Mouse (Mus musculus): Measurements from ENCODE around the gene Gm28048.

DNA sequence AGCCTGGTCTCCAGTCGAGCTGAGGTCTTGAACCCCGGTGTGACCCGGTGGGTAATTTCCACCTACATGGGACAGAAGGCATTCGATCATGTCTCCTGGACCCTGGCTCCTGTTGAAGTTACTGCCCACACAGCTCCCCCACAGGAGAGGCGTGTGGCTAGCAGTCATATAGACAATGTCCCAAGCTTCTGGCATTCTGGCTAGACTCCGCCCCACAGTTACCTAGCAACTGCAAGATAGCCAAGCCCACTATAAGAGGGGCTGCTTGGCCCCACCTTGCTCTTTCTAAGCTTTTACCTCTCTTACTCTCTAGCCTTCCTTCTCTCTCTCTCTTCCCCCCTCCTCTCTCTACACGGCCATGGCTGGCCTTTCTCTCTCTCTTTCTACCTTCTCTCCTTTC lies 64.1 kb downstream of the Gm28048 start:
- TF ChIP-seq CTCF (IDR thresholded peaks at IDR 0.05; ENCODE audit: control insufficient read depth, insufficient read depth, low read length) (no peak), POLR2A (IDR thresholded peaks at IDR 0.05; ENCODE audit: borderline replicate concordance, control insufficient read depth, low read depth, low read length) (no peak)
